Mouse (Mus musculus): ENCODE results near the gene Phactr3. TPM values are rescaled to one million over a fixed set of nuclear protein-coding genes. Genes with fewer than 3 reads are reported as not detected.
A peak's percentile ranks its signal among the peaks of the same experiment; 100 is the strongest.
"Not testable (repeated sequence)": the region's sequence is repeated elsewhere in the genome, so short reads cannot be mapped to it uniquely, and the experiment has no call there.

Phactr3 gene
- polyA plus RNA-seq, 1 experiment from 2014 or later, result 3.8 TPM

GRCm38 (mm10) chr2:178327466-178328040, 208.8 kb downstream of the Phactr3 start:
- H3K27ac ChIP-seq (replicated peaks), result no peak overlapping the region; the same call in 1 of the 2 replicates
- H3K4me1 ChIP-seq, result peaks cover 19% of the 10 kb centered on the region
- peak overlapping the region; percentile 1; the same call in 1 of the 2 replicates for H3K4me3 ChIP-seq

DNA sequence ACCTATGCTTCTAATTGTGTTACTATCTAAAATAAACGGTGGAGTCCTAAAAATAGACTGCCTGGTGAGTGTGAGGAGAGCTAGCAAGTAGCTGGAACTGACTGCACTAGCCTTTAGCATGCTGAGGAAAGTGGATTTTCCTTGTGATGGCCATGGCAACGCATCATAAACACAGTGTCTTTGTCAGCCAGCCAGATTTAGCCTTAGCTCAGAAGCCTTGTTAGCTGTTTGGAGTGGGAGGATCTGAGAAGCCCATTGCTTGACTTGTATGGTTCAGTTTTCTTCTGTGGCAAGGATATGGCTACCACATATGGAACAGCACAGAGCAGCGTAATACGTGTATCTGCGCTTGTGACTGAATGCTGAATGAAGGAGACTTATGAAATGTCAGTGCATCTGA, 210.8 kb downstream of the Phactr3 start:
- H3K4me1 ChIP-seq, result peaks cover 19% of the 10 kb centered on the region
- H3K9me3 ChIP-seq, result no peaks in the 10 kb centered on the region
- no peak overlapping the region for H3K27ac ChIP-seq (replicated peaks)
- 84% methylated on average over 5 of the region's 5 CpGs for WGBS
- H3K36me3 ChIP-seq (replicated peaks), result no peaks in the 10 kb centered on the region
- H3K27me3 ChIP-seq (replicated peaks; ENCODE audit: low read depth, poor library complexity, severe bottlenecking), result no peaks in the 10 kb centered on the region
- peak; percentile 5 for DNase-seq (ENCODE audit: low spot score)
- no peak overlapping the region for H3K4me3 ChIP-seq

More at GRCm38 (mm10) chr2:178327466-178328040, 208.8 kb downstream of the Phactr3 start:
- Histone ChIP-seq H3K36me3 (replicated peaks) (no peaks in the 10 kb centered on the region), H3K27me3 (replicated peaks; ENCODE audit: low read depth, poor library complexity, severe bottlenecking) (no peaks in the 10 kb centered on the region), H3K9me3 (no peaks in the 10 kb centered on the region)
- DNase-seq (ENCODE audit: low spot score), result peak; percentile 82
- 13% methylated on average over 12 of the region's 12 CpGs for WGBS

DNA sequence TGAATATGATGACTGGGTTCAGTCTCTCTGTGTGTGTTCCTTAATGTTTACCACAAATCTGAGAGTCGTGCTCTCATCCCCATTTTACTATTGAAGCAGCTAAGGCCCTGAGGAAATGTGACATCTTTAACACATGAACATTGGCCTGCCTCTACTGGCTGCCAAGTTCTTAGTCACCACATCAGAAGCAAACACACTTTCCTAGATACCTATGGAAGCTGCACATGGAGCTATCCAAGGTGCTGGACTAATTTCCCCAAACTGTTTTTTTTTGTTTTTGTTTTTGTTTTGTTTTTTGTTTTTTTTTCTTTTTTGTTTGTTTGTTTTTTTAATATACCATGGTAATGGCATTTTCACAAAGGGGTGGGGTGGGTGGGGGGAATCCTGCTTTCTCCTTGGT, 211.2 kb downstream of the Phactr3 start:
- Histone ChIP-seq H3K27me3 (replicated peaks; ENCODE audit: low read depth, poor library complexity, severe bottlenecking) (no peaks in the 10 kb centered on the region), H3K36me3 (replicated peaks) (no peaks in the 10 kb centered on the region), H3K9me3 (no peaks in the 10 kb centered on the region), H3K27ac (replicated peaks) (no peak overlapping the region), H3K4me1 (peaks cover 19% of the 10 kb centered on the region), H3K4me3 (no peak overlapping the region)
- no peak for DNase-seq (ENCODE audit: low spot score)
- 71% methylated on average over 1 of the region's 1 CpGs for WGBS

- Histone ChIP-seq H3K9me3 (no peaks in the 10 kb centered on the region), H3K4me1 (no peaks in the 10 kb centered on the region), H3K27ac (replicated peaks) (no peak overlapping the region), H3K36me3 (replicated peaks) (no peaks in the 10 kb centered on the region), H3K4me3 (no peak overlapping the region), H3K27me3 (replicated peaks; ENCODE audit: low read depth, poor library complexity, severe bottlenecking) (no peaks in the 10 kb centered on the region)
- no peak for DNase-seq (ENCODE audit: low spot score)
- WGBS, result 31% methylated on average over 1 of the region's 1 CpGs
Observed at GRCm38 (mm10) chr2:178337878-178338277, 219.1 kb downstream of the Phactr3 start.

- Histone ChIP-seq H3K27me3 (replicated peaks; ENCODE audit: low read depth, poor library complexity, severe bottlenecking) (no peaks in the 10 kb centered on the region), H3K36me3 (replicated peaks) (no peaks in the 10 kb centered on the region), H3K27ac (replicated peaks) (no peak overlapping the region), H3K4me1 (no peaks in the 10 kb centered on the region), H3K4me3 (no peak overlapping the region), H3K9me3 (no peaks in the 10 kb centered on the region)
- WGBS, result 0% methylated on average over 2 of the region's 2 CpGs
- no peak for DNase-seq (ENCODE audit: low spot score)
Observed at GRCm38 (mm10) chr2:178339044-178339443, 220.3 kb downstream of the Phactr3 start.

- H3K36me3 ChIP-seq (replicated peaks); H3K27ac ChIP-seq (replicated peaks); DNase-seq (ENCODE audit: low spot score); H3K27me3 ChIP-seq (replicated peaks; ENCODE audit: low read depth, poor library complexity, severe bottlenecking); H3K4me1 ChIP-seq; H3K9me3 ChIP-seq; H3K4me3 ChIP-seq: not testable (repeated sequence)
Observed at GRCm38 (mm10) chr2:178342105-178342504, 223.3 kb downstream of the Phactr3 start.

GRCm38 (mm10) chr2:178342597-178342996, 223.8 kb downstream of the Phactr3 start:
- H3K4me3 ChIP-seq, result no peak overlapping the region
- no peak for DNase-seq (ENCODE audit: low spot score)
- no peaks in the 10 kb centered on the region for H3K4me1 ChIP-seq
- no peaks in the 10 kb centered on the region for H3K9me3 ChIP-seq
- no peaks in the 10 kb centered on the region for H3K36me3 ChIP-seq (replicated peaks)
- no peak overlapping the region for H3K27ac ChIP-seq (replicated peaks)
- no peaks in the 10 kb centered on the region for H3K27me3 ChIP-seq (replicated peaks; ENCODE audit: low read depth, poor library complexity, severe bottlenecking)
- 87% methylated on average over 4 of the region's 4 CpGs for WGBS

Other genes starting within 250 kb of the Phactr3 start
- gene Gm14327, start 221.9 kb upstream of the Phactr3 start, polyA plus RNA-seq (2016; fragmentation: Nextera tagmentation; extraction: Ambion mirVana), result 2.9 and 3.4 TPM in 2 replicates
- not detected in 2 replicates for gene Zfp972, start 193.4 kb upstream of the Phactr3 start, polyA plus RNA-seq (2016; fragmentation: Nextera tagmentation; extraction: Ambion mirVana)
- 16.7 and 22.3 TPM in 2 replicates for gene Gm14326, start 161.7 kb upstream of the Phactr3 start, polyA plus RNA-seq (2016; fragmentation: Nextera tagmentation; extraction: Ambion mirVana)
- gene Zfp971, start 95.7 kb upstream of the Phactr3 start, polyA plus RNA-seq (2016; fragmentation: Nextera tagmentation; extraction: Ambion mirVana), result 14.7 and 15.0 TPM in 2 replicates
- 16.5 and 17.7 TPM in 2 replicates for gene Zfp931, start 40.5 kb upstream of the Phactr3 start, polyA plus RNA-seq (2016; fragmentation: Nextera tagmentation; extraction: Ambion mirVana)

Data from embryonic facial prominence, embryonic 10.5 days (tissue).